Mouse (Mus musculus) midbrain, postnatal 0 days (tissue): ENCODE data around the gene Dynlrb2. TPM values are rescaled to one million over a fixed set of nuclear protein-coding genes. Genes with fewer than 3 reads are reported as not detected.

Experiments used
- ATAC-seq: fragments of 200-750 bp; cut with Nextera tagmentation; 2 replicates; pipeline ENCODE4 v1.8.0; 2017; ENCODE audit warnings: moderate number of reproducible peaks, mild to moderate bottlenecking, moderate TSS enrichment, moderate library complexity; ENCODE audit not compliant: low FRiP score
- DNase-seq: peaks from one replicate; pipeline ENCODE4 v3.0.0-alpha.2; 2015; ENCODE audit warnings: low spot score
- H3K27ac ChIP-seq: fragments of 300-500 bp; sonication (generic); 2 replicates; pipeline ENCODE4 v1.5.1; 2014; ENCODE audit warnings: low read depth, mild to moderate bottlenecking, low read length, mixed read lengths
- H3K27me3 ChIP-seq: fragments of 300-500 bp; sonication (generic); 2 replicates; pipeline ENCODE4 v1.6.1; 2014; ENCODE audit warnings: low read length, control low read depth, mixed read lengths; ENCODE audit not compliant: insufficient read depth
- H3K36me3 ChIP-seq: fragments of 300-500 bp; sonication (generic); 2 replicates; pipeline ENCODE4 v1.6.1; 2014; ENCODE audit warnings: low read length, control low read depth, mixed read lengths; ENCODE audit not compliant: insufficient read depth
- H3K4me1 ChIP-seq: fragments of 300-500 bp; sonication (generic); 2 replicates; pipeline ENCODE4 v1.6.1; 2014; ENCODE audit warnings: mild to moderate bottlenecking, control low read depth, antibody characterized with exemption, low read length, mixed read lengths; ENCODE audit not compliant: insufficient read depth
- H3K4me2 ChIP-seq: fragments of 300-500 bp; sonication (generic); 2 replicates; pipeline ENCODE4 v1.6.1; 2014; ENCODE audit warnings: low read depth, mild to moderate bottlenecking, low read length, mixed read lengths; ENCODE audit not compliant: poor library complexity, severe bottlenecking
- H3K4me3 ChIP-seq: fragments of 300-500 bp; sonication (generic); 2 replicates; pipeline ENCODE4 v1.5.1; 2014; ENCODE audit warnings: low read depth, mild to moderate bottlenecking, low read length, moderate library complexity
- H3K9ac ChIP-seq: fragments of 300-500 bp; sonication (generic); replicated peaks from 2 replicates; pipeline ENCODE4 v1.6.1; 2014; ENCODE audit warnings: mild to moderate bottlenecking, low read length, moderate library complexity, mixed read lengths; ENCODE audit not compliant: poor library complexity, severe bottlenecking
- H3K9me3 ChIP-seq: fragments of 300-500 bp; sonication (generic); 2 replicates; pipeline ENCODE4 v1.6.1; 2016; ENCODE audit warnings: low read length, control low read depth
- CTCF ChIP-seq: IDR thresholded peaks from 2 replicates; pipeline ENCODE4 v1.5.1; 2016; ENCODE audit warnings: antibody characterized with exemption, mild to moderate bottlenecking
- WGBS: fragments of 180-500 bp; shearing (Covaris S2); extraction: QIAGEN DNeasy Blood & Tissue Kit; methylation state at CpG from one replicate; pipeline ENCODE4 v1.1.7; 2014; 5-methylcytosine and 5-hydroxymethylcytosine counted together
- polyA plus RNA-seq: library from polyadenylated mRNA; unstranded; fragments of >200 nt; fragmentation: Nextera tagmentation; extraction: Ambion mirVana; gene quantifications from 2 replicates; pipeline ENCODE4 v1.2.1, GENCODE M21; 2015
- total RNA-seq: library from RNA; depleted of rRNA; stranded (reverse); fragments of >200 nt; gene quantifications from 2 replicates; pipeline ENCODE4 v1.2.3, GENCODE M21; 2014

The Dynlrb2 gene
- total and polyA plus RNA-seq, 2 experiments from 2014 or later, result 14.5 to 20.4 TPM

- no peaks in the 10 kb centered on the region for H3K36me3 ChIP-seq
- H3K27me3 ChIP-seq, result no peaks in the 10 kb centered on the region
- no peak for ATAC-seq
- no peaks in the 10 kb centered on the region for H3K9me3 ChIP-seq
- H3K4me1 ChIP-seq, result no peaks in the 10 kb centered on the region
- no peak for DNase-seq
- no peak overlapping the region for H3K27ac ChIP-seq
- no peak overlapping the region for H3K4me2 ChIP-seq
- H3K9ac ChIP-seq, result no peak overlapping the region
- no peak overlapping the region for H3K4me3 ChIP-seq
- no peak for TF ChIP-seq CTCF
- 77% methylated on average over 5 of the region's 5 CpGs for WGBS
Observed at GRCm38 (mm10) chr8:116508721-116509120, 3.9 kb downstream of the Dynlrb2 start.

- Histone ChIP-seq H3K4me2 (no peak overlapping the region), H3K9me3 (no peaks in the 10 kb centered on the region), H3K9ac (no peak overlapping the region), H3K36me3 (no peaks in the 10 kb centered on the region), H3K27ac (no peak overlapping the region), H3K4me3 (no peak overlapping the region), H3K27me3 (no peaks in the 10 kb centered on the region), H3K4me1 (no peaks in the 10 kb centered on the region)
- DNase-seq (no peak), ATAC-seq (no peak)
- 69% methylated on average over 3 of the region's 3 CpGs for WGBS
- no peak for TF ChIP-seq CTCF
Observed at GRCm38 (mm10) chr8:116509247-116509646, 4.5 kb downstream of the Dynlrb2 start.

GRCm38 (mm10) chr8:116519676-116520075 is 14.9 kb downstream of the Dynlrb2 start:
- no peak overlapping the region for H3K4me3 ChIP-seq
- no peaks in the 10 kb centered on the region for H3K27me3 ChIP-seq
- TF ChIP-seq CTCF, result no peak
- no peaks in the 10 kb centered on the region for H3K4me1 ChIP-seq
- H3K9ac ChIP-seq, result no peak overlapping the region
- DNase-seq, result no peak
- no peaks in the 10 kb centered on the region for H3K36me3 ChIP-seq
- H3K4me2 ChIP-seq, result no peak overlapping the region
- no peak overlapping the region for H3K27ac ChIP-seq
- WGBS, result 81% methylated on average over 5 of the region's 5 CpGs
- ATAC-seq, result no peak
- peaks cover 9% of the 10 kb centered on the region; the same call in 1 of the 2 replicates for H3K9me3 ChIP-seq

GRCm38 (mm10) chr8:116521208-116521607 is 16.4 kb downstream of the Dynlrb2 start:
- no peak for DNase-seq
- Histone ChIP-seq H3K4me3 (no peak overlapping the region), H3K4me2 (no peak overlapping the region), H3K9me3 (peaks cover 9% of the 10 kb centered on the region; the same call in 1 of the 2 replicates), H3K9ac (no peak overlapping the region), H3K27ac (no peak overlapping the region), H3K36me3 (no peaks in the 10 kb centered on the region), H3K27me3 (no peaks in the 10 kb centered on the region), H3K4me1 (no peaks in the 10 kb centered on the region)
- no peak for ATAC-seq
- TF ChIP-seq CTCF, result no peak
- WGBS, result 96% methylated on average over 4 of the region's 4 CpGs

- H3K9ac ChIP-seq, result no peak overlapping the region
- ATAC-seq (no peak), DNase-seq (no peak)
- no peak overlapping the region for H3K27ac ChIP-seq
- no peaks in the 10 kb centered on the region for H3K4me1 ChIP-seq
- H3K36me3 ChIP-seq, result no peaks in the 10 kb centered on the region
- H3K9me3 ChIP-seq, result peaks cover 8% of the 10 kb centered on the region; the same call in 1 of the 2 replicates
- TF ChIP-seq CTCF, result no peak
- no peak overlapping the region for H3K4me2 ChIP-seq
- H3K4me3 ChIP-seq, result no peak overlapping the region
- no peaks in the 10 kb centered on the region for H3K27me3 ChIP-seq
- WGBS, result 93% methylated on average over 3 of the region's 3 CpGs
Observed at GRCm38 (mm10) chr8:116521641-116522040, 16.9 kb downstream of the Dynlrb2 start.

GRCm38 (mm10) chr8:116522104-116522767 is 17.5 kb downstream of the Dynlrb2 start:
- TF ChIP-seq CTCF, result no peak
- Histone ChIP-seq H3K9ac (no peak overlapping the region), H3K27ac (no peak overlapping the region), H3K27me3 (no peaks in the 10 kb centered on the region), H3K9me3 (0 out of 2 replicates have a peak, but pooled peaks cover 4% of the 10 kb centered on the region), H3K4me1 (no peaks in the 10 kb centered on the region), H3K4me2 (no peak overlapping the region), H3K4me3 (no peak overlapping the region), H3K36me3 (no peaks in the 10 kb centered on the region)
- DNase-seq (no peak), ATAC-seq (no peak)
- 80% methylated on average over 11 of the region's 11 CpGs for WGBS
